Mouse (Mus musculus): ENCODE measurements around the gene Tex2.

- TF ChIP-seq POLR2A (IDR thresholded peaks at IDR 0.05; ENCODE audit: low read depth, low read length) (no peak), CTCF (IDR thresholded peaks at IDR 0.05; ENCODE audit: borderline replicate concordance, insufficient read depth, low read length) (no peak)
Observed at GRCm38 (mm10) chr11:106568329-106568960, 44.8 kb downstream of the Tex2 start.

All from embryonic fibroblast, embryonic 13.5 days (primary cell).